Mouse (Mus musculus): ENCODE data around the gene Ugt1a8. TPM values are rescaled to one million over a fixed set of nuclear protein-coding genes. Genes with fewer than 3 reads are reported as not detected.

The Ugt1a8 gene
- polyA plus RNA-seq, 1 experiment from 2014 or later: not detected

- H3K27me3 ChIP-seq: no peaks in the 10 kb centered on the region
- H3K4me1 ChIP-seq (replicated peaks): peaks cover 6% of the 10 kb centered on the region
- no peak overlapping the region for H3K9ac ChIP-seq
- peaks cover 17% of the 10 kb centered on the region for H3K9me3 ChIP-seq
- no peak overlapping the region for H3K4me3 ChIP-seq
- H3K27ac ChIP-seq: no peak overlapping the region
- WGBS: 82% methylated on average over 2 of the region's 2 CpGs
- H3K36me3 ChIP-seq: 0 out of 2 replicates have a peak, but pooled peaks cover 8% of the 10 kb centered on the region
- ATAC-seq (ENCODE audit: low FRiP score): no peak
- no peak overlapping the region for H3K4me2 ChIP-seq
These were observed 119.3 kb downstream of the Ugt1a8 start for GRCm38 (mm10) chr1:88206843-88207479.

- WGBS: 68% methylated on average over 8 of the region's 8 CpGs
- 0 out of 2 replicates have a peak, but pooled peaks have one; percentile 17 for ATAC-seq (ENCODE audit: low FRiP score)
- Histone ChIP-seq H3K4me3 (no peak within 1 kb of the TSS), H3K9ac (no peak within 1 kb of the TSS), H3K27me3 (no peaks in the 10 kb centered on the region), H3K36me3 (no peaks in the 10 kb centered on the region), H3K4me1 (replicated peaks) (no peaks in the 10 kb centered on the region), H3K27ac (no peak within 1 kb of the TSS), H3K9me3 (peaks cover 55% of the 10 kb centered on the region), H3K4me2 (no peak within 1 kb of the TSS)
These were observed 124.2 kb downstream of the Ugt1a8 start, which contains the start of gene Ugt1a1 for GRCm38 (mm10) chr1:88211812-88212211. TSS of gene Ugt1a1 (plus strand) at chr1:88211959.

GRCm38 (mm10) chr1:88212341-88213045 is 124.9 kb downstream of the Ugt1a8 start:
- WGBS: 63% methylated on average over 8 of the region's 8 CpGs
- Histone ChIP-seq H3K9me3 (peaks cover 62% of the 10 kb centered on the region), H3K9ac (no peak overlapping the region), H3K36me3 (no peaks in the 10 kb centered on the region), H3K4me1 (replicated peaks) (no peaks in the 10 kb centered on the region), H3K27ac (no peak overlapping the region), H3K27me3 (no peaks in the 10 kb centered on the region), H3K4me3 (no peak overlapping the region), H3K4me2 (no peak overlapping the region)
- no peak for ATAC-seq (ENCODE audit: low FRiP score)

- Histone ChIP-seq H3K9me3 (peaks cover 64% of the 10 kb centered on the region), H3K27ac (no peak overlapping the region), H3K9ac (no peak overlapping the region), H3K4me2 (no peak overlapping the region), H3K4me3 (no peak overlapping the region), H3K36me3 (no peaks in the 10 kb centered on the region), H3K4me1 (replicated peaks) (no peaks in the 10 kb centered on the region), H3K27me3 (no peaks in the 10 kb centered on the region)
- 83% methylated on average over 1 of the region's 1 CpGs for WGBS
- ATAC-seq (ENCODE audit: low FRiP score): no peak
These were observed 125.4 kb downstream of the Ugt1a8 start for GRCm38 (mm10) chr1:88213061-88213460.

- Histone ChIP-seq H3K4me2 (no peak overlapping the region), H3K36me3 (no peaks in the 10 kb centered on the region), H3K27ac (no peak overlapping the region), H3K4me3 (no peak overlapping the region), H3K9ac (no peak overlapping the region), H3K4me1 (replicated peaks) (no peaks in the 10 kb centered on the region), H3K27me3 (no peaks in the 10 kb centered on the region), H3K9me3 (peaks cover 64% of the 10 kb centered on the region)
- WGBS: 85% methylated on average over 2 of the region's 2 CpGs
- ATAC-seq (ENCODE audit: low FRiP score): no peak
These were observed 126.3 kb downstream of the Ugt1a8 start for GRCm38 (mm10) chr1:88213766-88214461.

GRCm38 (mm10) chr1:88214462-88214952 is 126.9 kb downstream of the Ugt1a8 start:
- Histone ChIP-seq H3K27ac (no peak overlapping the region), H3K9ac (no peak overlapping the region), H3K4me1 (replicated peaks) (no peaks in the 10 kb centered on the region), H3K27me3 (no peaks in the 10 kb centered on the region), H3K36me3 (no peaks in the 10 kb centered on the region), H3K9me3 (peaks cover 64% of the 10 kb centered on the region), H3K4me3 (no peak overlapping the region), H3K4me2 (no peak overlapping the region)
- WGBS: 81% methylated on average over 2 of the region's 2 CpGs
- ATAC-seq (ENCODE audit: low FRiP score): no peak

GRCm38 (mm10) chr1:88215466-88216380 is 128.1 kb downstream of the Ugt1a8 start:
- Histone ChIP-seq H3K4me2 (no peak overlapping the region), H3K9me3 (peaks cover 62% of the 10 kb centered on the region), H3K36me3 (no peaks in the 10 kb centered on the region), H3K27me3 (no peaks in the 10 kb centered on the region), H3K27ac (no peak overlapping the region), H3K4me1 (replicated peaks) (no peaks in the 10 kb centered on the region), H3K4me3 (no peak overlapping the region), H3K9ac (no peak overlapping the region)
- ATAC-seq (ENCODE audit: low FRiP score): 0 out of 2 replicates have a peak, but pooled peaks have one; percentile 8
- WGBS: 68% methylated on average over 10 of the region's 10 CpGs

GRCm38 (mm10) chr1:88216551-88216950 is 128.9 kb downstream of the Ugt1a8 start:
- Histone ChIP-seq H3K36me3 (no peaks in the 10 kb centered on the region), H3K27me3 (no peaks in the 10 kb centered on the region), H3K4me1 (replicated peaks) (no peaks in the 10 kb centered on the region), H3K4me3 (no peak overlapping the region), H3K27ac (no peak overlapping the region), H3K9ac (no peak overlapping the region), H3K9me3 (peaks cover 58% of the 10 kb centered on the region), H3K4me2 (no peak overlapping the region)
- WGBS: 57% methylated on average over 2 of the region's 2 CpGs
- ATAC-seq (ENCODE audit: low FRiP score): no peak

GRCm38 (mm10) chr1:88217144-88217543 is 129.5 kb downstream of the Ugt1a8 start:
- Histone ChIP-seq H3K9me3 (peaks cover 54% of the 10 kb centered on the region), H3K27me3 (no peaks in the 10 kb centered on the region), H3K27ac (no peak overlapping the region), H3K4me3 (no peak overlapping the region), H3K9ac (no peak overlapping the region), H3K4me1 (replicated peaks) (no peaks in the 10 kb centered on the region), H3K36me3 (no peaks in the 10 kb centered on the region), H3K4me2 (no peak overlapping the region)
- 69% methylated on average over 2 of the region's 2 CpGs for WGBS
- ATAC-seq (ENCODE audit: low FRiP score): no peak

GRCm38 (mm10) chr1:88217576-88217975 is 130.0 kb downstream of the Ugt1a8 start:
- Histone ChIP-seq H3K27me3 (no peaks in the 10 kb centered on the region), H3K27ac (no peak overlapping the region), H3K9ac (no peak overlapping the region), H3K4me1 (replicated peaks) (no peaks in the 10 kb centered on the region), H3K9me3 (peaks cover 52% of the 10 kb centered on the region), H3K4me3 (no peak overlapping the region), H3K4me2 (no peak overlapping the region), H3K36me3 (no peaks in the 10 kb centered on the region)
- WGBS: 45% methylated on average over 3 of the region's 3 CpGs
- no peak for ATAC-seq (ENCODE audit: low FRiP score)

GRCm38 (mm10) chr1:88218051-88218450 is 130.4 kb downstream of the Ugt1a8 start:
- Histone ChIP-seq H3K27me3 (no peaks in the 10 kb centered on the region), H3K36me3 (no peaks in the 10 kb centered on the region), H3K9me3 (peaks cover 47% of the 10 kb centered on the region), H3K27ac (no peak overlapping the region), H3K4me1 (replicated peaks) (no peaks in the 10 kb centered on the region), H3K4me2 (no peak overlapping the region), H3K9ac (no peak overlapping the region), H3K4me3 (no peak overlapping the region)
- WGBS: 75% methylated on average over 9 of the region's 9 CpGs
- no peak for ATAC-seq (ENCODE audit: low FRiP score)

Measured in hindbrain, embryonic 13.5 days (tissue).